Mouse (Mus musculus) liver, adult (tissue): ENCODE data around the gene B3gat2.

Experiments used
- GATA4 ChIP-seq: IDR thresholded peaks from 2 replicates; pipeline ENCODE4 v1.6.1; 2014; ENCODE audit warnings: mild to moderate bottlenecking, low read length; ENCODE audit not compliant: insufficient replicate concordance

B3gat2 gene

DNA sequence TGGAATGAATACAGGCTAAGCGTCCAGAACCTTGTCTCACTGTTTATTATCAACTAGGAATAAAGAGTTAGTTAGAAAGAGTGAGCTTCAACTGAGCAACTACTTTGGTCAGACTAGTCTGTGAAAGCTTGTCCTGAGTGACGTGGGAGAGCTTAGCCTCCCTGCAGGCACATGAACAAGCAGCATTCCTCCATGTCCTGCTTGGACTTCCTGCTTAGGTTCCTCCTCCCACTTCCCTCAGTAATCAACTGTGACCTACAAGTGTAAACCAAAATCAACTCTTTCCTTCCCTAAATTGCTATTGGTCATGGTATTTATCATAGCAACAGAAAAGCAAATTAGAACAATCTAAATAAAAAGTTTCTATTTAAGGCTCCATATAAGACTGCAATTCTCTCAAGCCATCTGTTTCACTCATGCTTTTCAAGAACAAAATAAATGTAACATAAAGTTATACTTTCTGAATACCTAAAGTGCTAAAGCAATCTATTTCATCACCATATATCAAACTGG, 105.9 kb downstream of the B3gat2 start:
- no peak for TF ChIP-seq GATA4

DNA sequence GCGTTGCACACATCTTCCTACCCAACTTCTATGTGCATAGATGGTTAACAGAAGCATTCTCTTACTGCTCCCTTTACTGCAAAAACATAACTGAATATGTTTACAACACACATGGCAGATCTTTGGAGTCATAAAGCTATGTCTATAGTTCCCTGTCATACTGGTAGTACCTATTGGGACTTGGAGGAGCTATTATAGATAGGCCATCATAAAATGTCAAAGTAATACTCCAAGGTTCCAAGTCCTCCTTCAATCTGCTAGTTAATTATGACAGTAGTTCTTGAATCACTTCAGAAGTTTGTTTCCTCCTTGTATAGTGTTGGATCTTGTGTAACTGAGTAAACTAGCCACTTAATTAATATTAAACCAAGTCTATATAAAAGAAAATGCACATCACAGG, 110.6 kb downstream of the B3gat2 start:
- TF ChIP-seq GATA4, result no peak

DNA sequence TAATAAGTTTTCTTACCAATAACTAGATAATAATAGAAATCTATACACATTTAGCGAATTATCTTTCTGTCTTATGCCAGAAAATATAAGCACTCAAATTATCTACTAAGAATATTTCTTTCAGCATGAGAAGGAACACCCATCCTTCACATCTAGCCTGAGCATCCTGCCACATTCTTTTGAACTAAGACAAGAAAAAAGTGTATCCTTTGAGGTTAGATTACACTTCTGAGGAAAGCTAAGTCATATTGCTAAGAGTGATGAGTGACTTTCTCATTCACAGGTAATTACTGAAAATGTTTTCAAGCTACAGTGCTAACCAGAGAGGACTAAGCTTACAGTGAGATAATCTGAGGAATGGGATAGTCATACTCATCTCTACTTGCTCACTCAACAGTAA, 121.1 kb downstream of the B3gat2 start:
- no peak for TF ChIP-seq GATA4

DNA sequence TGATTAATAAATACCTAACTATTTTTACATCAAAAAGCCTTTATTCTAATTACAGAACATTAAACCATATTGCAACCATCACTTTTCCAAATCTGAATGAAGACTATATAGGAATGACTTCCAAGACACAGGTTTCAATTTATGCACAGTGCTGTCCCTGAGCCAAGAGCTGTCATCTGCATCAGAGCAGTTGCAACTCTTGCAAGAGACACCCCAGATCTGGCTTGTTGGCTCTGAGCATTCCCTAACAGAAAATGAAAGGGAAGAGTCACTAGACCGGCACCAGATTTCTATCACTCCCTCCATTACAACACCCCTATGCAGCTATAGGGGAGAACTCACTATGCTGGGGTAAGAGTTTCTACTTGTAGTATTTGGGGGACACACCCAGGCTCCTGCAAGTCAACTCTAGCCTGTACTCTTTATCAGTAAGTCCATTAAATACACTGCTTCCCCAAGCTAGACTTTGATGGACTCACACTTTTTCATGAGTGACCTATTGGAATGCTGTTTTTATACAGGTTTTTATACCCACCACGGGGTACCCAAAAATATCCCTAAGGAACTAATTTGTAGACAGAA, 122.6 kb downstream of the B3gat2 start:
- TF ChIP-seq GATA4, result no peak

DNA sequence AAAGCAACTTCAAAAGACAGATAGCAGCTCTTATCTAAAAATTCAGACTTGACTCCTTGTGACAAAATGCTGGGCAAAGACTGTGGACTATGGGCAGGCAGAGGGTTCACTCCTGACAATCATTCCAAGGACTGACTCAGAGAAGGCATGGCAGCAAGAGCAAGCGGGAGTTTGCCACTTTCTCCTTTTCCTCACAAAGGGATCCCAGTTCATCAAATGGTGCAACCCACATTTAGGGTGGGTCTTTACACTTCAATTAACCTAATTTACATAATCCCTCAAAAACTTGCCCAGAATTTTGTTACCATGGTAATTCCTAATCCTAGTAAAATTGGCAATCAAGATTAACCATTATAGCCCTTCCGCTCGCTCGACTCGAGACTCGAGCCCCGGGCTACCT, 123.4 kb downstream of the B3gat2 start:
- no peak for TF ChIP-seq GATA4

DNA sequence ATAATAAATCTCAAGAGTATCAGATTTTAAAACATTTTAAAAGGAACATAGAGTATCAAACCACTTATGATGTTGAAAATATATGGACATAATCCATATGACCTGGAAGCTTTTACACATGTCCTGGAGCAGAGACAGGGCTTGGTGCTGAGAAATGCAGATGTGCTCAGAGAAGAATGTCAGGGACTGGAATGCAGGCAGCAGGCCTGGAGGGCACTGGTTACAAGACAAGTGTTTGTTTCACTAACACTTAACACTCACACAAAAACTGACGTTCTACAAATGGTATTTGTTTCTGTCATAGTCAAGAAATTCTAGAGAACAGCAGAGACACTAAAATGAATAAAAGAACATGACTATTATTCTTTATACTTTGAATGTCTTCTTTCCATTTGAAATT, 130.5 kb downstream of the B3gat2 start:
- TF ChIP-seq GATA4, result no peak
